Mouse (Mus musculus) urinary bladder, postnatal 4 days (tissue): ENCODE data around the gene Sox18.
A peak's percentile ranks its signal among the peaks of the same experiment; 100 is the strongest.

Experiments
- DNase-seq, 2 experiments: peaks; one replicate each; pipeline ENCODE4 v3.0.0; 2021 to 2022; ENCODE audit warnings: low spot score in 2 of 2

The Sox18 gene

DNA sequence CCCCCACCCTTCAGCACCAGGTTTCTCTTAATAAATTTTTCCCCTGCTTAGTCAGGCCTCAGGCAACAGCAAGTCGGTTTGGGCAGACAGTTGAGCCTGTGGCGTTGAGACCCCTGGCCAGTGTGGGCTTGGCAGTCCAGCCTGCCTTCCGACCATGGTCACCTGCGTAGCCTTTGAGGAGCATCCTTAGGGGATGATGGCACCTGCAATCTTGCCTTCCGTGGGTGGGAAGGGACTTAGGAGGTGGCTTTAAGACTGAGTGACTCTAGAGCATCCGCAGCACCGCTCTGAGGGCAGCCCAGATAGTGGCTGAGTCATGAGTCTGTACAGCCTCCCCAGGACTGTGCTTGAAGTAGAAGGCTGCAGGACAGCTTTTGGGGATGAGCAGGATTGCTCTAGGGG is 9.3 kb upstream of the Sox18 start:
- no peak for DNase-seq

DNA sequence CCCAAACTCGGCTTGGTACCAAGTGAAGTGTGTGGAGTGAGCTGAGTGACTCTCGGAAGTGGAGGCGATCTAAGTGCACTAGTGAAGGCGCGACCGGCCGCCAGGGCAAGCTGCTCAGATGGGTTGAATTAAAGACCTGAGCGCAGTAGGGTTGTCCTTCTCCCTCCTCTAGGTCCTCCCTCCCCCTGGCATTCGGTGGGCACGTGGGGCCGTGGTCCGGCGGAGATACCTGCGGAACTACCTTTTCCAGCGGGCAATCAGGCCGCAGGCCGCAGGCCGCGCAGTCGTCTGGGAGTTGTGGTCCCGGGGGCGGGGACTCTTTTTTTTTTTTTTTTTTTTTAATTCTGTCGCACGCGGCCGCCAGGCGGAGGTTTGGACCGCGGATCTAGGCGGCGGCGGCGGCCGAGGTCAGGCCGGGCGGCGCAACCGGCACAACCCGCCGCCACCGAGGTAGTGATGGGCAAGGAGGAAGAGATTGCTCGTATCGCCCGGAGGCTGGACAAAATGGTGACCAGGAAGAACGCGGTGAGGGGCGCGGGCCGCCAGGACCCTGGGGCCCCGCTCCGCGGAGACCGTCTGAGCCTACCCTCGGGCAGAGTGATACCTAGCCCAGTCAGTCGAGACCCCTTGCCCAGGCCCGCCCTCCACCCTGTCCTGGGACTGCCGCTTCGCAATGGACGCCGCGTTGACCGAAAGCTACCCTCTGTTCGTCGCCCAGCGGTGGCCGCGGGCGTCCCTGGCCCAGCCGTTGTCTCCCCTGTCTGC is 8.7 kb upstream of the Sox18 start, which contains the start of gene Tcea2:
Gene Tcea2 (plus strand): TSS at position 360 of the 765 bp plus-strand sequence.
- peak in 1 of 2 experiments; percentile 74 for DNase-seq

DNA sequence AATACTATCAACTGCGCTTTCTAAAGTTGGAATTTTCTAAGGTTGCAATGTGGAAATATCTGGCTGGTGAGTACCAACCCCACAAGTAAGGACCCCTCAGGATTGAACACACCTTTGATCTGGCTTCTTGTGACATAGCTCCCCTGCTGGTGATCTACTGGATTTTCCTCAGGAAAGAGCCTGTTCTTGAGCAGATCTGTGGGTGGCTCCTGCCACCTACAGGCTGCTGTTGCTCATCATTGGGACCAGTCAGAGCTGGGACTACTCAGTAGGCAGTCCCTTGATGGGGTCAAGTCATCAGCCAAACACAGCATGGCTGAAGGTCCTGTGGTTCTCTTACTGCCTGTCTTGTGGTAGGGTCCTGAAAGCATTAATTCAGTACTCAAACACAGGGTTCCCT is 7.3 kb upstream of the Sox18 start:
- DNase-seq, result peak in 1 of 2 experiments; percentile 66

DNA sequence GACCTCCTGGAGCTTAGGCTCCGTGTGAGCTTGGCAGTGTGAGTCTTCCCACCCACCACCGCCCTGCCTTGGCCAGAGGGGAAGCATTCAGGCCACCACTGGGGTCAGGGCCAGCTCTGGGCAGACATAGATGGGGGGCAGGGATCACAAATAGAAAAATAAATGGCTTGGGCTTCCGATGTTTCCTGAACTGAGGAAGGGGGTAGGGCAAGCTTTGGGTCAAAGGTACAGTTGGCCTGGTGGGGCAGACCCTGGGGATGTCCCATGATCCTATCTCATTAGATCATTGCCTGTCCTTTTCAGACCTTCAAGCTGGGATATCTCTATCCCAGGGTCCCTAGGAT is 6.3 kb upstream of the Sox18 start:
- DNase-seq, result no peak

DNA sequence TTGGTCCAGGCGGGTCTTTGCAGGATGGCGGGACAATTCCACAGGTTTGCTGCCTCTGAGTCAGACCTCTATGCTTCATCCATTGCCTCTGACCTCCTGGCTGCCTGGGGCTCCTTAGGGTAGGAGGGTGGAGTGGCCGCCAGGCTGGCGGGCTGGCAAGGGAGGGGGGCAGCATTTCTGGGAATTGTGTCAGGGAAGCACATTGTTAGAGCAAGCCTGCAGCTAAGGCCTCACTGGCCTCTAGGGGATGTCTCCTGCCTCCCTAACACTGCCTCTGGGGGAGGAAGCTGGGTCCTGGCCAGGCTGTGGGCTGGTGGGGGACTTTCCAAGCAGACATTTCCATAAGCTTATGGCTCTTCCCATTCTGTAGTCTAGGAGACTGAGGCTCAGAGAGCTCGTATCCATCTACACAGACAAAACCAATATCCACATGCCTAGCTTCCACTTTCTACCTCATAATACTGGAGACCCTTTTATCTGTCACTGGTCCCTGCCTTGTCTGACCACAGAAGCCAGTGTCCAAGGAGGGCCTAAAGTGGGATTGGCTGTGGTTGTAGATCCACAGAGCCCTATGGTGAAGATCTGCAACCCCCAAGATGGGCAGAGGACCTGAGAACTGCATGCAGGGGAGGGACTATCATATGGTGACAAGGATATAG is 5.8 kb upstream of the Sox18 start:
- DNase-seq, result no peak

DNA sequence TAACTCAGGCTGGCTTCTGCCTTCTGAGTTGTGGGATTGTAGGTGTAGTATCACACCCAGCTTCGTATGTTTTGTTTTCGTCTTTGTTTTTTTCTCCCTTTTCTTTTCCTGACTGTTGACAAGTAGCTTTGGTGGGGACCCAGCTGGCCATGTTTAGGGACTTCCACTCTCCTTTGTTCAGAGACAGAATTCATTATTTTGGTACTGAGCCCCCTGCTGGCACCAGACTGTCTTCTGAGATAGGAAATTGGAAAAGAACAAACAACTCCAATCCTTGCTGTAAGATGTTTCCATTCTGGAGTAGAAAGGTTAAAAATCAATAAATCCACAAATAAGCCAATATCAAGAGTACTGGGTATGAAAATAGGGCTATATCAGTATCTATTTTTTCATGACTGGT is 5.0 kb upstream of the Sox18 start:
- no peak for DNase-seq

DNA sequence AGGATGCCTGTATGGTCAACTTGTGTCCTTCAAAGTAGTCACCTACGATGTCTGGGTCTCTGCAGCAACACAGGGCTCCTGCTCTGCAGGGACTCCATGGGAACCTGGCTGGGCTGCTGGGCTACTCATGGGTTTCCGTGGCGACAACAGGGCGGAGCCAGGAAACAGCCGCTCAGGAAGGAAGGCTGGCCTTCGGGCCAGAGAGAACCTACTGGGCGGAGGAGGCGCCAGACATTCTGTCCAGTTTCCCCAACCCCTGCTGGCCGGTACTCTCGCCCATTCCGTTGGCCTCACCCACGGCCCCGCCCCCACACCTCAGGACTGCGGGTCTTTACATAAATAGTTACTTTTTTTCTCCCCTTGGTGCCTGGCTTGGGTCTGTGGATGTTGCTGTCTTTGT is 4.0 kb upstream of the Sox18 start:
- peak in 1 of 2 experiments; percentile 60 for DNase-seq

DNA sequence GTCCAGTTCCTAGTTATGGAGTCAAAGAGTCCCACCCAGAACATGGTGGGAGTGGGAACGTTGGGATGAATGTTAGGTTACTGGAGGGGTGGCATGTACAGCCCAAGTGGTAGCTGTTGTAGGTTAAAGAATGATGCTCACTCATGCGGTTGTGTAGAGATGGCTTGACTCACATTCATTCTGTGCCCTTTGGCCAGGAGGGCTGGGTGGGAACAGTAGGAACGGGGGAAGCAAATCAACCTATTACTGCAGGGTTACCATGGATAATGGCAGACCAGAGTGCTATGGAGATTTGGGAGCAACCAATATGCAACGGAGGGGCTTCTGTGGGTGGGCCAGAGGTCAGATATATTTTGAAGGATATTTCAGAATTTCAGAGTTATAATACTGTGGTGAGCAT is 3.5 kb upstream of the Sox18 start:
- DNase-seq, result no peak

DNA sequence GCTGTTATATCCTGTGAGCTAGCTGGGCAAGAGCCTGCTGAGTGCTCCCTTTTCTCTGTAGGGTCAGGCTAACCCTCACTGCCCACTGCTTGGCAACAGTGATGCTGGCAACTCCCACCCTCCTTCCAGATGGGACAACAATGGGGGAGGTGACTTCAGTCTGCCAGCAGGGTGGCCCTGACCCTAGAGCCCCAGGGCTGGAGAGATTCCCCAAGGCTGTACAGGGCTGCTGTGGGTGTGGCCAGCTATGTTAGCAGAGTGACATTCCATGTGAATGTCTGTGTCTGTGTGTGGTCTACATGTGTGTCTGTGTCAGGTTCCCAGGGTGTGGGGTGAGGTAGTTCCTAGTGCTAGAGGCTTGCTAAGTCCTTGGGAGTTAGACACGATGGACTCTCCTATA is 2.1 kb upstream of the Sox18 start:
- peak in 1 of 2 experiments; percentile 38 for DNase-seq

DNA sequence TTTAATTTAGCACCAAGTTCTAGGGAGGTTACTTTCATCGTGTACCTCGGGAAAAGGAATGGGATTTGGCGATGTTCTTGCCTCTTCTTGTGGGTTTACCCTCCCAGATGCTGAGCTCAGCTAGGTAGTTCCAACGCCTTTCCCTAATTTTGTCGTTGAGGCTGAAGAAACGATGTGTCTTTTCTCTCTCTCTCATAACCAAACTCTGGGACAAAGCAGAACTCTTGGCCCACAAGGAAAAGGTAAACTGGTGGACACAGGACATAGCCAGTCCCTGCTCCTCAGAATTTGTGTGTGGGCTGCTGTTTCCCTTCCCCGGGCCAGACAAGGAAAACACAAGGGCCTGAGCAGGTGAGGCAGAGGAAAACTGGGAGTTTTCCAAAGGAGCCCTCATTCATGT is 544 bp upstream of the Sox18 start:
- no peak for DNase-seq

DNA sequence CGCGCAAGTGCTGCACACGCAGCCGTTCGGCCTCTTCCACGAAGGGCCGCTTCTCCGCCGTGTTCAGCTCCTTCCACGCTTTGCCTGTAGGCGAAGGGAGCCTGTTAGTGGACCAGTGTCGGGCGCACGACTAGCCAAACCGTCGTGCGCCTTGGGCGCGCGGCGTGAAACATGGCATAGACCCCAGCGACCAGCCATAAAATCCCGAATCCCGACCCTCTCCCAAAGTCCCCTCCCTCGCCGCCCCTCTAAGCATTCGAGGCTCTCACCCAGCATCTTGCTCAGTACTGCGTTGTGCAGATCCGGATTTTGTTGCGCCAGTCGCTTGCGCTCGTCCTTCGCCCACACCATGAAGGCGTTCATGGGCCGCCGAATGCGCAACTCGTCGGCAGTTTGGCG is 528 bp downstream of the Sox18 start:
- DNase-seq, result no peak

DNA sequence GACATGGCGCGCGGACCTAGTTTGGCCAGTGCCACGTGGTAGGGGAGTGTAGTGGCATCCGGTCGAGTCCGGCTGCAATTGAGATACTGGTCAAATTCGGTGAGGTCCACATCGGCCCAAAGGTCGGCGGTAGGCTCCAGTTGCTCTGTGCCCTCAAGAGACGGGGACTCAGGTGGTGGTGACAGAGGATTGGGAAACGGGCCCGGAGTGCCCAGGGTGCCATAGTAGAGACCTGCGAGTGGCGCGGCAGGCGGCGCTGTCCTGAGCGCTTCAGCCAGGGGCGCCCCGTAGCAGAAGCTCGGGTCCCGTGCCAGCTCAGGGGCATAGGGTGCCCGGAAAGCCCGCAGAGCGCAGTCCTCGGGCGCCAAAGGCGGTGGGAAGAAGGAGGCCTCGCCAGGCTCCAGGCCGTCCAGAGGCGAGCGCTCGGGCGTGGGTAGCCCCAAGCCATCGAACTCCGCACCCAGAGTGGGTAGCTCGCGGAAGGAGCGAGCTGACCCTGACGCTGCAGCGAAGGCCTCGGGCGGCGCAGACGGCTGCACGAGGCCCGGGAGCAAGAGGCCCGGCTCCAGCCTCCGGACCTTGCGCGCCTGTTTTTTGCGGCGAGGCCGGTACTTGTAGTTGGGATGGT is 1.0 kb downstream of the Sox18 start:
- no peak for DNase-seq

DNA sequence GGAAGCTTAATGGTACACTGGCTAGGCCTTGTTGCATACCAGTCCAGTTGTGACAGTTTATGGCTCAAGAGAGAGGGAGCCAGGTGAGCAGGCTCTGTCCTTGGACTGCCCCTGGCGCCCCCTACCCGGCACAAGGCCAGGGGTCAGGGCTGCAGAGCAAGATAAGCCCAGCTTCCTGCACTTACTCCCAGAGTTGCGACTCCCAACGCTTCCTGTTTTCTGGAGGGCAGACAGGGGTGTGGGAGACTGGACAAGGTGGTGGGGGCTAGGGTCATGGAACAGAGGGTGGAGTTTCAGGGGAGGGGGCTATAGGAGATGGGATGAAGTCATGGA is 8.2 kb downstream of the Sox18 start:
- no peak for DNase-seq

DNA sequence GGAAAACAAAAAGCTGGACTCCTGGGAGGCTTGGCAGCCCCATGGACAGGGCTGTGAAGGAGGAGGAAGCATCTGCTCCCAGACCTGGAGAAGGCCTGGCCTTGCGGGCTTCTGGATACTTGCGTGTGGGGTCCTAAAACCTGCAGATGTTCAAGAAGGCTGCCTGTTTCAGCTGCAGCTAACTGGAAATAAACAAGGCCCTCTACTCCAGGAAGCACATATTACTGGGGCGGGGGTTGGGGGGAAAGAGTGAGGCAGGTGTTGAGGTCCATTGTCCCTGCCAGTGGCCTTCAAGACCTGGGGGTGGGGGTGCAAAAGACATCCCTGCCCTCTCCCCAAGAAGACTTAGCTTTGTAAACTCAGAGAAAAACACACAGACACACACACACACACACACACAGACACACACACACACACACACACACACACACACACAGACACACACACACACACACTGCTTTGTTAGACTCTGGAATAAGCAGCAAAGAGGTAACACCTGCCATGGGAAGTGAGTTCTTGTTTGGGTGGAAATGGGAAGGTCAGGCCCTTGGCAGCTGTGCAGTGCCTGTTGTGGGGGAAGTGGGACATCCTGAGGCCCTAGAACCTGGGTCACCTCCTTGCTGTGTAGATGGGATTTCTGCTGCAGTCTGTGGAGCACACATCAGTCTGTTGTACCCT is 8.7 kb downstream of the Sox18 start:
- peak in 1 of 2 experiments; percentile 50 for DNase-seq

DNA sequence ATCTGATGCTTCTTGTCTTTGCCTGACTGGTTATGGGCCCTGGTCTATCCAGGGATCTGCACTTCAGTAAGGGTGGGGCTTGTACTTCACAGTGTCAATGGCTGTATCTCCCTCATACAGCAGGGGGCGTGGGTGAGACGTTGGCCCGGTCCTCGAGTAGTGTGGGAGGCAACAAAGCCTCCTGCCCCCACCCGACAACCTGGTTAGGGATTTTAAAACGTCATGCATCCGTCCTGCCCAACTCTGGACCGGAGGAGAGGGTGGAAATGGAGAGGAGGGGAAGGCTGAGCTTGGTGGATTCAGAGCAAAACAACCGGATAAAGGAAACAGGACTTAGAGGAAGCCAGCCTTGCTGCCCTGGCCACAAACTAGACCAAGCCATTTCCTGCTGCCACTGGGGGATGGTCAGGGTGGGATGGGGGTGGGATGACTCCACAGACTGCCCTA is 11.8 kb downstream of the Sox18 start:
- peak; percentile 70 to 83 for DNase-seq

DNA sequence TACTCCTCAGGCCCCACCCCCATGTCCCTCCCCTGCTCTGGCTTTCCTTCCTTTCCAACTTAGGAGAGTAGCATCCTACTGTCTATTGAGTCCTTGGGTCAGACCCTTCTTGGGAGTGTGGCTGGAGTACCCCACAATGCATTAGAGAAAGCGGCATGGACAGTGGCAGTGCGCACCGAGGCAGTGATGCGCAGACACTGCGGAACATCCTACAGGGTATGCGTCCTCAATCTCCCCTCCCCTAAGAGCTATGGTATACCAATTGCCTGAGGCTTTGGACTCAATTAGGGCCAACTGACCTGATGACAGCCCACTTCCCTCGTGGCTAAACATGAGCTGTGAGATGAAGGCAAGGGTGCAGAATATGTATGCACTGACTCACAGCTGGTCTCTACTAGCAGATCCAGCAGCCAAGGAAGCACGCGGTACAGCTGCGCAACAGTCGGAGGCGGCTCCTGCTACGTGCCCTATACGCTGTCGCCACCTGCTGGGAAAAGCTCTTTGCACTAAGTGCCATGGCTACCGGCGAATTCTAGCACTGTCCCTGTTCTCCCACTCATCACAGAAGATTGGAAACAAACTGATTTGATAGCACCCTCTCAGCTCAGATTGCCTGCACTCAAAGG is 12.4 kb downstream of the Sox18 start:
- DNase-seq, result peak in 1 of 2 experiments; percentile 52

DNA sequence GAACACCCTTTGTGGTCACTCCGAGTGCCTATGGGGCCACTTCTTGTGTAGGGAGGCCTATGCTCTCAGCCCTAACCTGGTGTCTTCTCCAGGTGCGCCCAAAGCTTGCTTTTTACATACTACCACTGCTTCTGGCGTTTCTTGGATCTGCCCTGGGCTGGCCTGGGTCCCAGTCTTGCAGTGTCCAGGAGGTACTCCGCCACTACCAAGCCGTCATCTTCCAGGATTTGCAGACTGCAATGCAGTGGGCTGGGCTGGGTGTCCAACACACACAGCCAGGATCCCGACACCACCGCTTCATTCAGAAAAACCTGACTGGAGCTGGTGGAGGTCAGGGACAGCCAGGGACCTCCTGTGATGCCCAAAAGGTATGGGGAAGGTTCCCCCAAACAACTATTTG is 12.9 kb downstream of the Sox18 start:
- no peak for DNase-seq

DNA sequence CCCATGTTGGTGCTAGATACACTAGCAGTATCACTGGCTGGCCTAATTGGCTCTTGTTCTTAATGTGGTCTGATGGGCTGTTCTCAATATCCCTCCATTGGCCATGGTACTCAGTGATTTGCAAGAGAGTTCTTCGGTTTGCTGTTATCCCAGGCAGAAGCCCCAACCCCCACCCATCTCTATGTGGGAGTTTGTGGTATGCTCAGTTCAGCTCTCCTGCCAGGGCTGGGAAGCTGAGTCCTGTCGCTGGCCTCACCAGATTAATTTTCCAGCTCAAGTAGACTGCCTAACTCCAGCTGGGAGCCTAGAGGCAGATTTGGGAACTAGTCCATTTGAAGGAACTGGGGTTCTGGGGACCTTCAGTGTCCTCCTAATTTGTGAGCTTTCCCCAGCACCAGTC is 14.0 kb downstream of the Sox18 start:
- no peak for DNase-seq

DNA sequence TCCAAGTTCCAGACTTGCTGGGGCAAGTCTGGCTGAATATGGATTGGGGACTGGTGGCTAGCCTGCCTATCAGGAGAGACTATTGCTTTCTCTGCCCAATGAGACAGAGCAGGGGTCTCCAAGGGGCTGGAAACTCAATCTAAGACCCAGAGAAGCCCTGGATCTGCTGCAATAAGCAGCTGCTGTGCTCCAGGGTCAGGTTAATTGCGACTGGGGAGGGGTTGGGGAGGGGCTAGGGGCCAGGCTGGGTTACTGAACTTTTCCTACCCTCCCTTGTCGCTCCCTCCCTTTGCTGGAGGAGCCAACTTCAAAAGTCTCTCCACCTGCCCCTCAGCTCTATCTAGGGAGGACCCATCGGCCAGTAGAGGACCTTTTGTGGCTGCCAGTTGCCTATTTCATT is 14.7 kb downstream of the Sox18 start, which contains the start of gene Gm29797:
Gene Gm29797 (plus strand): TSS at position 301 of the 400 bp plus-strand sequence.
- DNase-seq, result no peak

DNA sequence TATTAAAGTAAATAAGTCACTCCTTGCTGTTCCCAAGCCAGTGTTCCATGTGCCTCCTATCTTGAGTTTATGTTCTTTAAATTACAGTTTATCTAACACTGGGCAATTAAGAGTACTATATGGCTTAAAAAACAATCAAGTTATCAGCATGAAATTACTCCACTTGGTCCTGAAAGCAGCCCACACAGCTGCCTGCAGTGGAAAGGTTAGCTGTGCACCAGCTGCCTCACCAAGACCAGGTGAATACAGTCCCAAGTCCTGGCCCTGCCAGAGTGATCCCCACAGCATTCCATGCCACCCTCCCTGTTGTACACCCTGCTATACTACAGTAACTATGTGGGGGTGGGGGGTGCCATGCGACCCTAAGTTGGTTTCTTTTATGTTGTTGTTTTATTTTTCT is 17.9 kb downstream of the Sox18 start:
- no peak for DNase-seq

DNA sequence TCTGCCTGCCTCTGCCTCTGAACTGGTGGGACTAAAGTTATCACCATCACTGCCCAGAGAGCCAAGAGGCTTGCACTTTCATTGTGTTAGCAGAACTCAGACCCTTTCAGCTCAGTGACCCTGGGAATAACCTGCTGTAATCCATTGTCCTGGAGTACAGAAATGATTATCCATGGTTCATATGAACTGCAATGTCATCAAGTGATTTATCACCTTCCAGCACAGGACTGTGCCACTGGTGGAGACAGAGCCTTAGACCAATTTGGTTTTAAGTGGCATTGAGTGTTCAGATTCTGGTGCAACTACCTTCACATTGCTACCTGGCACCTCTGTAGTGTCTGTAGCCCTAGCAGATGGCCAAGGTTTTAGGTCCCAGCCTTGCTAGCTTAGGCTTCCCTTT is 18.4 kb downstream of the Sox18 start:
- DNase-seq, result no peak

DNA sequence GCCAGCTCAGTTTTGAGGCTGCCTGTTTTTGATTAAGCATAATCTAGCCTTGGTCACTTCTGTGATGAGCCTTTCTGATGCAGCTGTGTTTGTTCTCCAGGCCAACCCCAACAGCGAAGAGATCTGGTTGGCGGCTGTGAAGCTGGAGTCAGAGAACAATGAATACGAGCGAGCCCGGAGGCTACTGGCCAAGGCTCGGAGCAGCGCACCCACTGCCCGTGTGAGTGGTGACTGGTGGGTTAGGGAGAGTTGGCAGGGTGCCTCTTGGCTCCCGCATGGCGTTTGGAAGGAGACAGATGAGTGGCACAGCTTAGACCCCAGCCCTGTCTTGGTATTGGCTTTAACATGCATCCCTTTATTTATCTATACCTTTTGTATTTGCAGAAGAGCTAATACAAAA is 22.5 kb downstream of the Sox18 start:
- DNase-seq, result no peak
